Mouse (Mus musculus) left cerebral cortex, adult 9 months (tissue): ENCODE measurements around the gene 1810013L24Rik.
"Not testable (repeated sequence)": the region's sequence is repeated elsewhere in the genome, so short reads cannot be mapped to it uniquely, and the experiment has no call there.

ENCODE experiments used
- DNase-seq, 2 experiments: peaks; one replicate each; pipeline ENCODE4 v3.0.0; 2022; ENCODE audit warnings: low spot score in 2 of 2

The 1810013L24Rik gene

GRCm38 (mm10) chr16:8895301-8895700, 65.4 kb downstream of the 1810013L24Rik start:
- no peak for DNase-seq

- not testable (repeated sequence) for DNase-seq
These were observed 76.2 kb downstream of the 1810013L24Rik start for GRCm38 (mm10) chr16:8906115-8906514.
